Mouse (Mus musculus) hindbrain, postnatal 0 days (tissue): ENCODE results near the gene Nol4l. TPM values are rescaled to one million over a fixed set of nuclear protein-coding genes. Genes with fewer than 3 reads are reported as not detected.

ENCODE experiments used
- ATAC-seq: fragments of 200-750 bp; cut with Nextera tagmentation; 2 replicates; pipeline ENCODE4 v1.8.0; 2017; ENCODE audit warnings: mild to moderate bottlenecking, moderate TSS enrichment, moderate library complexity
- DNase-seq: peaks from one replicate; pipeline ENCODE4 v3.0.0-alpha.2; 2015; ENCODE audit warnings: low spot score
- H3K27ac ChIP-seq: fragments of 300-500 bp; sonication (generic); 2 replicates; pipeline ENCODE4 v1.5.1; 2014; ENCODE audit warnings: mild to moderate bottlenecking
- H3K27me3 ChIP-seq: fragments of 300-500 bp; sonication (generic); 2 replicates; pipeline ENCODE4 v1.6.1; 2014; ENCODE audit warnings: low read length, mixed read lengths; ENCODE audit not compliant: insufficient read depth
- H3K36me3 ChIP-seq: fragments of 300-500 bp; sonication (generic); 2 replicates; pipeline ENCODE4 v1.6.1; 2014; ENCODE audit warnings: low read length, mixed read lengths; ENCODE audit not compliant: insufficient read depth
- H3K4me1 ChIP-seq: fragments of 300-500 bp; sonication (generic); 2 replicates; pipeline ENCODE4 v1.6.1; 2014; ENCODE audit warnings: antibody characterized with exemption, low read length, mixed read lengths; ENCODE audit not compliant: insufficient read depth
- H3K4me2 ChIP-seq: fragments of 300-500 bp; sonication (generic); 2 replicates; pipeline ENCODE4 v1.6.1; 2014; ENCODE audit warnings: low read depth, mild to moderate bottlenecking, low read length, moderate library complexity, mixed read lengths
- H3K4me3 ChIP-seq: fragments of 300-500 bp; sonication (generic); 2 replicates; pipeline ENCODE4 v1.5.1; 2014; ENCODE audit warnings: low read length
- H3K9ac ChIP-seq: fragments of 300-500 bp; sonication (generic); replicated peaks from 2 replicates; pipeline ENCODE4 v1.6.1; 2014; ENCODE audit warnings: mild to moderate bottlenecking, low read length, moderate library complexity, mixed read lengths
- H3K9me3 ChIP-seq: fragments of 300-500 bp; sonication (generic); 2 replicates; pipeline ENCODE4 v1.6.1; 2016; ENCODE audit warnings: low read length, mixed read lengths
- CTCF ChIP-seq: IDR thresholded peaks from 2 replicates; pipeline ENCODE4 v1.5.1; 2016; ENCODE audit warnings: antibody characterized with exemption, control low read depth, low read depth
- WGBS: fragments of 180-500 bp; shearing (Covaris S2); extraction: QIAGEN DNeasy Blood & Tissue Kit; methylation state at CpG from one replicate; pipeline ENCODE4 v1.1.7; 2014; 5-methylcytosine and 5-hydroxymethylcytosine counted together
- polyA plus RNA-seq: library from polyadenylated mRNA; unstranded; fragments of >200 nt; fragmentation: Nextera tagmentation; extraction: Ambion mirVana; gene quantifications from 2 replicates; pipeline ENCODE4 v1.2.1, GENCODE M21; 2015
- total RNA-seq: library from RNA; depleted of rRNA; stranded (reverse); fragments of >200 nt; gene quantifications from 2 replicates; pipeline ENCODE4 v1.2.3, GENCODE M21; 2014

Gene Nol4l
- total and polyA plus RNA-seq, 2 experiments from 2014 or later = 24.2 to 80.8 TPM

DNA sequence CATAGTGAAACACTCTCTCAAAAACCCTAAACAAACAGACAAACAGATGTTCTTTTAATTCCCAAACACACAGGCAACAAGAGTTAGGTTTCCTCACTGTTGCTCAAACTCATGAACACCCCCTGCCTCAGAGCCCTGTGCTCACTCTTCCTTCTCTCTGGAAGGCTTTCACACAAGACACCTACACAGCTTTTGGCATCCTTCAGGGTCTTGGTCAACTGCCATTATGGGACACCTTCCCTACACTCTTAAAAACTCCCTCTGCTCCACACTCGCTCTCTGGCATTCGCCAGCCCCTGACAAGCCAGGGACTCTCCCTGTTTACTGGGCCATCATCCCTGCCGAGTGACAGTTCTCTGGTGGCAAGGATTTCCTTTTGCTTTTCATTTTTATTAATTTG is 15.8 kb downstream of the Nol4l start:
- H3K4me2 ChIP-seq = no peak overlapping the region
- no peaks in the 10 kb centered on the region for H3K9me3 ChIP-seq
- ATAC-seq = no peak
- H3K27ac ChIP-seq = no peak overlapping the region
- no peaks in the 10 kb centered on the region for H3K36me3 ChIP-seq
- no peak overlapping the region for H3K4me3 ChIP-seq
- H3K27me3 ChIP-seq = no peaks in the 10 kb centered on the region
- WGBS = 77% methylated on average over 3 of the region's 3 CpGs
- H3K4me1 ChIP-seq = peaks cover 19% of the 10 kb centered on the region
- no peak overlapping the region for H3K9ac ChIP-seq
- no peak for DNase-seq
- TF ChIP-seq CTCF = no peak

DNA sequence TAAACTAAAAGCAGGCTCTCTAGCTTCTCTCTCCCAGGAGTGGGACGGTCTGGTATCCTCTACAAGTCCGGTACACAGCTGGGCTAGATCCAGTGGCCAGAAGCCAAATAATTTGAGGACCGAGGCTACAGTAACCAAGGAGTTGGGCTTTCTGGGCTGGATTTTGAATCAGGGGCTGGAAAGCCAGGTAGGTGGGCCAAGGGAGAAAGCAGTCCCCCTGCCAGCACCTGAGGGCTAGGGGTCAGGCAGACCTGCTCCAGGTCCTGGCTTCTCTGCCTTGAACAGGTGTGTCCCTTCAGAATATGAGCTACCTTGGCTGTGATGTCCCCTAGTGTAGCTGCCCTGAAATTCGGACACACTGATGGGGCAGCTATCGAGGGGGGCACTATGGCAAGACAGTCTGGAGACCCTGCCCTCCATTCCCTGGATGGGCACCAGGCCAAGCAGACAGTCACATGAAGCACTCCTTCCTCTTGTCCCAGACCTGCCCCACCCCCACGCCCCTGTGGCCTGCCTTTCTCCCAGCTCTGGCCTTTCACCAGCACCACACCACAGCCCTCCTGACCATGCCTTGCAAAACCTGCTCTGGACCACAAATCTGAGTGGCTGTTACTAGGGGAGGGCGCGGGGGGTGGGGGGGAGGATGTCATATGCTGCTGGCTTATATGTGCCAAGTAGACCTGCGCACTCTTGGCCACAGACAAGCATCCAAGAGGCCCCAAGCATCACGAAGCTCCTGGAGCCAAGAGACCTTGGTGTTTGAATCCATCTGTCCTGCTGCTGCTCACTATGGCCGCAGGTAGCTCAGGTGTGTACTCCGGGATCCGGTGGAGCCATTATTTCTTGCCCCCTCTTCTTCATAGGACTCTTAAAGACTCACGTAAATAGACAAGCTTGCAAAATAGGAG is 17.1 kb downstream of the Nol4l start:
- WGBS = 66% methylated on average over 14 of the region's 14 CpGs
- Histone ChIP-seq H3K27ac (no peak overlapping the region), H3K9ac (no peak overlapping the region), H3K36me3 (no peaks in the 10 kb centered on the region), H3K27me3 (no peaks in the 10 kb centered on the region), H3K9me3 (no peaks in the 10 kb centered on the region), H3K4me3 (no peak overlapping the region), H3K4me2 (no peak overlapping the region), H3K4me1 (peaks cover 24% of the 10 kb centered on the region)
- TF ChIP-seq CTCF = no peak
- DNase-seq (no peak), ATAC-seq (no peak)

DNA sequence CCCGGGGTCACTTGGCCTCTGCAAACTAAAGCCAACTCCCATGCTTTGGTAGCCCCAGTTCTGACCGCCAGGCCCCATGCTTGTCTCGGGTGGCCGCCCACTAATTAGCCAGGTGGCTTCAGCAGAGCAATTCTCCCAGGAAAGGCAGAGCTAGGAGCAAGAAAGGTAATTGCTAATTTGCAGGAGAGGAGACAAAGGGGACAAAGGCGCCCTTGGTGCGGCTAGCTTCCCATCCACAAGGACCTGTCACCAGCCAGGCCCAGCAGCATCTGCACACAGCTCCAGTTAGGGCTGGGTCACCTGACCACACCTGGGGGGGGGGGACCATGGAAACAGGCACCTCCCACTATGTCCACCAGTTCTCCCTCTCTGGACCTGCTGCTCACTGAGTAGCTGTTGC is 18.2 kb downstream of the Nol4l start:
- 54% methylated on average over 6 of the region's 6 CpGs for WGBS
- Histone ChIP-seq H3K9me3 (no peaks in the 10 kb centered on the region), H3K36me3 (no peaks in the 10 kb centered on the region), H3K4me2 (no peak overlapping the region), H3K4me1 (peaks cover 24% of the 10 kb centered on the region), H3K27ac (no peak overlapping the region), H3K27me3 (no peaks in the 10 kb centered on the region), H3K4me3 (no peak overlapping the region), H3K9ac (no peak overlapping the region)
- ATAC-seq (no peak), DNase-seq (no peak)
- no peak for TF ChIP-seq CTCF

DNA sequence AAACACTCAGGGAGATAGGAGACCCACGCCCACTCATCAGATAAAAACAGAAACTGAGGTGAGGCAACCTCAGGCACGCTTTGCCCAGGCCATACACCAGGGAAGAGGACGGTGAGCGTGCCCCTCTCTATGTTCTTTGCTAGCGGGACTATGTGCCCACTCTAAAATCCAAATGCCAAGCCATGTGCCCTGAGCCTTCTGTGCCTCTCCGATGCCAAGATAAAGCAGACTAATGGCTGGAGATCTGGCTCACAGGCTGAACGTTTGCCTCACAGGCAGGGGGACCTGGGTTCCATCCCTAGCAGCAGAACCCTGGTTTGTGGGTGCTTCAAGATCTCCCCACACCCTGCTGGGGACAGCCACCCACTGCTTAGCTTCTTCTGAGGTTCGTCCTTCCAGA is 19.6 kb downstream of the Nol4l start:
- ATAC-seq = no peak
- H3K9me3 ChIP-seq = no peaks in the 10 kb centered on the region
- 64% methylated on average over 8 of the region's 8 CpGs for WGBS
- peak; percentile 25 for DNase-seq
- peaks cover 24% of the 10 kb centered on the region for H3K4me1 ChIP-seq
- H3K27ac ChIP-seq = no peak overlapping the region
- H3K4me2 ChIP-seq = no peak overlapping the region
- H3K9ac ChIP-seq = no peak overlapping the region
- H3K36me3 ChIP-seq = no peaks in the 10 kb centered on the region
- TF ChIP-seq CTCF = no peak
- H3K4me3 ChIP-seq = no peak overlapping the region
- no peaks in the 10 kb centered on the region for H3K27me3 ChIP-seq

DNA sequence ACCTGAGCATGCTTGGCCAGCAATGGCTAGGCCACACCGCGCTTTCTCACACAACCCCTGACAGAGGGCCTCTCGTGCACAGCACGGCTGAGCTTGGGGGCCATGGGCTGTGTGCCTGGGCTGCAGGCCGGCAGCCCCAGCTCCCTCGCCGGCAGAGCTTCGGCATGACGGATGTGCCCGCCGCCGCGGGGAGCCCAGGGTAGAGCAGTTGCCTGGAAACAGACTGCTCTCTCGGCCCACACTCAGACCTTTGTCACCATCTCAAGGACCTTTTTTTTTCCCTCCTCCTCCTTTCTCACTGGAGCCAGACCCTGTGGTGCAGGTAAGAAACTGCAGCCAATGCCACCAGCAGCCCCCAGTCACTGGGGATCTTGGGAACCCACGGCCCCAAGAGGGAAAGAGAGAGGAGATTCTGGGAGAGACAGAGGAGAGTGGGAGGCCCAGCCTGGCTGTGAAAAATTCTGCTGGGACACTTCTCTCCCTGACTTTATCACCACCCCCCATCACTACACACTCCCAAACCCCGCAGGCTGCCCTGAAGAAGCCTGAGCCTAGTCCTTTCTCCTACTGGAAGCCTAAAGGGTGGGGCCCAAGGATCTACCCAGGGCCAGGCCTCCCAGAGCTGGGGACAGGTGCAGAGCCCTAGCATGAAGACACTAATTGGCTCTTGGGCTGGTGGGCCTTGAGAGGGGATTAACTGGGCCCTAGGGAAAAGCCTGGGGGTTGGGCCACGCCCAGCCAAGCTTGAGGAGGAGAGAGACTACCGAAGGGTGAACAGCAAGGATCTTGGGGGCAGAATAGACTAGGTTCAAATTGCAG is 20.4 kb downstream of the Nol4l start:
- Histone ChIP-seq H3K27me3 (no peaks in the 10 kb centered on the region), H3K4me2 (peak overlapping the region; percentile 35), H3K9ac (peak overlapping the region; percentile 28; the same call in 1 of the 2 replicates), H3K4me1 (peaks cover 24% of the 10 kb centered on the region), H3K4me3 (no peak overlapping the region), H3K36me3 (no peaks in the 10 kb centered on the region), H3K27ac (peak overlapping the region; percentile 65), H3K9me3 (no peaks in the 10 kb centered on the region)
- TF ChIP-seq CTCF = no peak
- whole genome bisulfite sequencing = 15% methylated on average over 18 of the region's 18 CpGs
- peak; percentile 78 for DNase-seq
- ATAC-seq = peak; percentile 74

DNA sequence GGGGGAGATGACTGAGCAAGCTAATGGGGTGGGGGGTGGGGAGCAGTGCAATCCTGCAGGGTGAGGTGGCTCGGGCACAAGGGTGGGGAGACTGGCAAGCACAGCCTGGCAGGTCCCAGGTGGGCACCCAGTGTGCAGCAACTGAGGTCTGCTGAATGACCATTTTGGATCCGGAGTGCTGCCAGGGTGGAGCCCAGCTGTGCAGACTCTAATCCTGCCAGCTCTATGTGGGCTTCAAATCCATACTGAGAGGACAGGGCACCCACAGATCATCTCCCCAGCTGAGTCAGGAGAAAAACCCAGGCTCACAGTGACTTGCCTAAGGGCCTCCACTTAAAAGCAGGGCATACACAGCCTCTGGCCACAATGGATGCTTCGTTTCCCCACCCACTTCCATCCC is 21.4 kb downstream of the Nol4l start:
- Histone ChIP-seq H3K4me3 (no peak overlapping the region), H3K27ac (no peak overlapping the region), H3K36me3 (no peaks in the 10 kb centered on the region), H3K9me3 (no peaks in the 10 kb centered on the region), H3K4me1 (peaks cover 24% of the 10 kb centered on the region), H3K27me3 (no peaks in the 10 kb centered on the region), H3K9ac (no peak overlapping the region), H3K4me2 (no peak overlapping the region)
- no peak for DNase-seq
- ATAC-seq = no peak
- WGBS = 39% methylated on average over 3 of the region's 3 CpGs
- no peak for TF ChIP-seq CTCF
